Mouse (Mus musculus): ENCODE data around the gene Srpk3.
"Not testable (repeated sequence)": the region's sequence is repeated elsewhere in the genome, so short reads cannot be mapped to it uniquely, and the experiment has no call there.

Gene Srpk3

GRCm38 (mm10) chrX:73774168-73774760 lies at the start of gene Srpk3:
Gene Srpk3 (plus strand): TSS chrX:73774405.
- peak; percentile 74 for DNase-seq (ENCODE audit: low spot score in 2 of 2)

- no peak for DNase-seq (ENCODE audit: low spot score in 2 of 2)
Observed at GRCm38 (mm10) chrX:73730908-73731307, 43.3 kb upstream of the Srpk3 start.

DNA sequence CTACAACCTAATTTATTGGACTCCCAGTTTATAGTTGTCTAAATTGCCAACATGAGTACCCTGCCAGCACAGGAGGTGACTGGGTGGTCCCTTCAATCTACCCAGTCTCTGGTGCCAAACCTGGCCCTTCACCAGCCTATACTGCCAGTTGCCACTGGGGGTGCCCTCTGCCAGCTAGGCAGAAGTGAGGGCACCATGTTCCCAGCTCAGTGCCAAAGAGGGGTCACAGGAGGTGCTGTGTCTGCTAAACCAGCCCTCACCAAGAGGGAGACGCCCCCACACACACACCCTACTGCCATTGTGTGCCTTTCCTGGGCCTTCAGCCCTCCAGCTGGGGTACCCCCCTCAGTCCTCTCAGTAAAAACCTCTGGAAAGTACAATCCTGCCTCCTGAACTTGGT lies 36.0 kb upstream of the Srpk3 start:
- DNase-seq (ENCODE audit: low spot score in 2 of 2): no peak

GRCm38 (mm10) chrX:73739151-73739550 lies 35.1 kb upstream of the Srpk3 start:
- no peak for DNase-seq (ENCODE audit: low spot score in 2 of 2)

DNA sequence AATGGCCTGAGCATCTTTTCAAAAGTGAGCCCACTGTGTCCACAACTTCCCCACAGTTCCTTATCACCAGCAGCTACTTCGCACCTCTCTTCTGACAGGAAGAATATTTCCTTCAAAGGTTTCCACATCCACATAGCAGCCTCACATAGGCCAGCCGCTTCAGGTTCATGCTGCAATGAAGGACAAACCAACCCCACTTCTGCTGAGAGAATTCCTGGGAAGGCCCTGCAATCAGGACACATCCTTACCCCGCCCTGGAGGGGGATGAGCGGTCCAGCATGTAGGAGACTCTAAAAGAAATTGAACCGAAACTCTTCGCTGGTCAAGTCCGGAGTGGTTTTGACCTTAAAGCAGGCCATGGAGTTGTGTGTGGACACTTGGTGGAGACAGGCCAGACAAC lies 34.4 kb upstream of the Srpk3 start:
- DNase-seq (ENCODE audit: low spot score in 2 of 2): not testable (repeated sequence)

GRCm38 (mm10) chrX:73744774-73745481 lies 29.3 kb upstream of the Srpk3 start:
- DNase-seq (ENCODE audit: low spot score in 2 of 2): no peak

DNA sequence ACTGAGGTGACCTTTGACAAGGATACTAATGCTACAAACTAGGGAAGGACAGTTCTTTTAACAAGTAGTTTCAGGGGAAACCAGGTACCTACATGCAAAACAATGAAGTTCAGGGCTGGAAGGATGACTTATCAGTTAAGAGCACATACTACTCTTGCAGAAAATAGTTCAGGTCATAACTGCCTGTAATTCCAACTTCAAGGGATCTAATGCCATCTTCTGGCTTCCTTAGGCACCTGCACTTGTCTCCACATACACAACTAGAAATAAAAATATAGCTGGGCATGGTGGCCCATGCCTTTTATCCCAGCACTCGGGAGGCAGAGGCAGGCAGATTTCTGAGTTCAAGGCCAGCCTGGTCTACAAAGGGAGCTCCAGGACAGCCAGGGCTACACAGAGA lies 25.2 kb upstream of the Srpk3 start:
- no peak for DNase-seq (ENCODE audit: low spot score in 2 of 2)

GRCm38 (mm10) chrX:73756334-73757140 lies 17.7 kb upstream of the Srpk3 start, which contains the start of gene Plxnb3:
Gene Plxnb3 (plus strand): TSS chrX:73757090.
- DNase-seq (ENCODE audit: low spot score in 2 of 2): no peak

DNA sequence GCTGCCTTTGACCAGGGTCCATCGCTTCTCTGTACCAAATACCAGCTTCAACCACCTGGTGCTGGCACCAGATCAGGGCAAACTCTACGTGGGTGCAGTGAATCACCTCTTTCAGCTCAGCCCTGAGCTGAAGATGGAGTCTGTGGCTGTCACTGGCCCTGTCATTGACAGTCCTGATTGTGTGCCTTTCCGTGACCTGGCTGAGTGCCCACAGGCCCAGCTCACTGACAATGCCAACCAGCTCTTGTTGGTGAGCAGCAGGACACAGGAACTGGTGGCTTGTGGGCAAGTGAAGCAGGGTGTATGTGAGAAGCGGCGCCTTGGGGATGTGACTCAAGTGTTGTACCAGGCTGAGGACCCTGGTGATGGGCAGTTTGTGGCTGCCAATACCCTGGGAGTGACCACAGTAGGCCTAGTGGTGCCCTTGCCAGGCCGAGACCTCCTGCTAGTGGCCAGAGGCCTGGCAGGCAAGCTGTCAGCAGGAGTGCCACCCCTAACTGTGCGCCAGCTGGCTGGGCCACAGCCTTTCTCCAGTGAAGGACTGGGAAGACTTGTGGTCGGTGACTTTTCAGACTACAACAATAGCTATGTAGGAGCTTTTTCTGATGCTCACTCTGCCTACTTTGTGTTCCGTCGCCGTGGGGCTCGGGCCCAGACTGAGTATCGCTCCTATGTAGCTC lies 15.5 kb upstream of the Srpk3 start:
- no peak for DNase-seq (ENCODE audit: low spot score in 2 of 2)

- DNase-seq (ENCODE audit: low spot score in 2 of 2): peak; percentile 30 to 32
Observed at GRCm38 (mm10) chrX:73765311-73765710, 8.9 kb upstream of the Srpk3 start.

GRCm38 (mm10) chrX:73767267-73767666 lies 6.9 kb upstream of the Srpk3 start:
- DNase-seq (ENCODE audit: low spot score in 2 of 2): no peak

GRCm38 (mm10) chrX:73774802-73775483 lies 738 bp downstream of the Srpk3 start:
- DNase-seq (ENCODE audit: low spot score in 2 of 2): peak in 1 of 2 experiments; percentile 14

- no peak for DNase-seq (ENCODE audit: low spot score in 2 of 2)
Observed at GRCm38 (mm10) chrX:73782227-73782626, 8.0 kb downstream of the Srpk3 start.

DNA sequence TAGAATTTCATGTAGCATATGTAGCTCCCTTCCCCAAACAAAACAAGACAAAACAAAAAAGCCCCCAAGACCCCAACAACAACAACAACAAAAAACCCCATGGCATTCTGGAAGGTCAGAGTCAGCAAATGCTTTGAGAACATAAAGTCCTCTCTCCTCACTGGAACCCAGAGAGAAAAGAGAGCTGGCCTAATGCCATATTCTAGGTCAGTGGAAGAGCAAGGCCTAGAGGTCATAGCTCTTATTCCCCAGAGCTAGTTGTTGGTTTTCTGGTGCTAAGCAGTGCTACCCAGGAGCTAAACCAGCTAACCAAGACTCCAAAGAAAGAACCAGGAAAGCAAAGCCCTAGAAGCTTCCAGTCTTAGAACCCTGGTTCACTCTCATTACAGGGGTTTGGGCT lies 11.5 kb downstream of the Srpk3 start:
- no peak for DNase-seq (ENCODE audit: low spot score in 2 of 2)

DNA sequence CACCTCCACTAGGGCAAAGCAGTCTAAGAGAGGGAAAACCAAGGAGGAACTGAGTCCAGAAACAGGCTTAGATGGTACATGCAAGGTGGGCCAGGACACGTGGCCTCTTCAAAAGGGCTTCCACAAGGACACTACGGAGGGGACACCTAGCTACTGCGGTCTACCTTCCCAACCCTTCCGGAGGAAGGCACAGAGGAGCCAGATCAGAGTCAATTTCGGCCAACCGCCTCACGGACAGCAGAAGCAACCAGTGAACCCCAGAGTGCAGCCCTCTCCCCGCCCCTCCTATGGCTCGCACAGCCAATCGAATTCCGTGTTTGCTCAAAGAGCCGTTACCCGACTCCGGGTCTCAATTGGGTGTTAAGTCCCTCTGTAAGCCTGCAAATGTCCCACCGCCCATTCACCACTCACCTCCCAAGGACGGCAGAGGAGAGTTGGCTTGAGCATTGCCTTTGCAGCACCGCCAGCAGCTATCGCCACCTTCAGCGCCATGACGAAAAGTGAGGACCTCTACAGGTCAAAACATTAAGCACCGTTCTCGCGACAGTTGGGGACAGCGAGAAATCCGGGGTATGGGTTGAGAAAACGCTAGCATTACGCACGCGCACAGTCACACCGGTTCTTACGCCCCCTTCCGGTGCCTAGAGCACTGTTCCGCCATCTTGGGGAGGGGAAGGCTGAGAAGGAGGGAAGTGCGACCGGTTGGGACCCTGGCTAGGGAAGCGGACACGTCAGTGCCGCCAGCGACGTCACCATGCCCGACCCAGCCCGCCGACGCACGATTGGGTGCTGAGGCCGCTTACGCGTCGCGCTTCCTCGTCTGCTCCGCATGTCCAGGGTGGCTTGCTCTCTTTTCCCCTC lies 12.4 kb downstream of the Srpk3 start, which contains the start of the genes Idh3g and Ssr4:
Gene Idh3g, minus strand, starts transcription at position 534 of the 861 bp plus-strand sequence.
Gene Ssr4, plus strand, starts transcription at position 665 of the 861 bp plus-strand sequence.
- DNase-seq (ENCODE audit: low spot score in 2 of 2): peak; percentile 94

GRCm38 (mm10) chrX:73787225-73787558 lies 13.0 kb downstream of the Srpk3 start:
- DNase-seq (ENCODE audit: low spot score in 2 of 2): no peak

GRCm38 (mm10) chrX:73788501-73788900 lies 14.3 kb downstream of the Srpk3 start:
- no peak for DNase-seq (ENCODE audit: low spot score in 2 of 2)

DNA sequence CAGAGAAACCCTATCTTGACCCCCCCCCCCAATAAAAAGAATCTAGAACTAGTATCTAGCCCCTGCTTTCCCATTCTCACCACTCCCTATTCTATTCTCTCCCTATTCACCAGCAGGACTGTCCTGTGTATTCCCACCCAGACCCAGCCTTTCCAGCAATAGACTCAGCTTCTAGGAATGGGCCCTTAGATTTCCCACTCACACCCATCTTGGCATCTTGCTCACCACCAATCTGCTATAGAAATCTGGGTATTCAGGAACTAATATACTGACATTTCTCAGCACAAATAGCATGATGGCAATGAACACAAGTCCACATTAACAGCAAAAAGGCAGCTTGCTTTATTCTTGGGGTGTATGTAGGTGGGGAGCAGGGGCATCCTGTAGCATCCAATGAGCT lies 18.8 kb downstream of the Srpk3 start:
- DNase-seq (ENCODE audit: low spot score in 2 of 2): no peak

GRCm38 (mm10) chrX:73793505-73793904 lies 19.3 kb downstream of the Srpk3 start:
- DNase-seq (ENCODE audit: low spot score in 2 of 2): no peak

GRCm38 (mm10) chrX:73797511-73797910 lies 23.3 kb downstream of the Srpk3 start:
- no peak for DNase-seq (ENCODE audit: low spot score in 2 of 2)

All from spleen, postnatal 36 days (tissue).